Mouse (Mus musculus) Muller cell, postnatal 12 days (primary cell): ENCODE measurements around the gene Tnfrsf13c.

Source experiments
- DNase-seq: peaks from one replicate; pipeline ENCODE4 v3.0.0-alpha.2; 2015; ENCODE audit errors: inconsistent ontology term

The Tnfrsf13c gene

GRCm38 (mm10) chr15:82184183-82184582 is 40.0 kb downstream of the Tnfrsf13c start:
- DNase-seq = no peak

GRCm38 (mm10) chr15:82183596-82183995 is 40.6 kb downstream of the Tnfrsf13c start:
- no peak for DNase-seq

- no peak for DNase-seq
These were observed 41.9 kb downstream of the Tnfrsf13c start for GRCm38 (mm10) chr15:82182311-82182710.

GRCm38 (mm10) chr15:82181131-82181530 is 43.0 kb downstream of the Tnfrsf13c start:
- peak; percentile 76 for DNase-seq

- no peak for DNase-seq
These were observed 46.4 kb downstream of the Tnfrsf13c start for GRCm38 (mm10) chr15:82177743-82178290.

- no peak for DNase-seq
These were observed 49.1 kb downstream of the Tnfrsf13c start for GRCm38 (mm10) chr15:82175091-82175490.

GRCm38 (mm10) chr15:82172648-82173047 is 51.5 kb downstream of the Tnfrsf13c start:
- DNase-seq = no peak
